Mouse (Mus musculus): ENCODE measurements around the gene Bend3. TPM values are rescaled to one million over a fixed set of nuclear protein-coding genes. Genes with fewer than 3 reads are reported as not detected.

Bend3 gene
- polyA plus RNA-seq, 1 experiment from 2014 or later: 0.81 TPM

- no peak overlapping the region for H3K27ac ChIP-seq (ENCODE audit: low read length)
- H3K4me3 ChIP-seq (ENCODE audit: low read depth, low read length): no peak overlapping the region
- no peaks in the 10 kb centered on the region for H3K9me3 ChIP-seq (ENCODE audit: low read length)
- TF ChIP-seq EP300 (IDR thresholded peaks at IDR 0.05) (no peak), CTCF (IDR thresholded peaks at IDR 0.05) (no peak)
- H3K9ac ChIP-seq (replicated peaks; ENCODE audit: low read depth): no peak overlapping the region
- no peak overlapping the region for H3K4me2 ChIP-seq (replicated peaks; ENCODE audit: low read depth, low read length)
- H3K36me3 ChIP-seq (ENCODE audit: insufficient read depth, low read length): no peaks in the 10 kb centered on the region
- WGBS: 47% methylated on average over 15 of the region's 15 CpGs
- no peaks in the 10 kb centered on the region for H3K27me3 ChIP-seq (replicated peaks; ENCODE audit: insufficient read depth, low read length)
- DNase-seq (ENCODE audit: low spot score) (no peak), ATAC-seq (no peak)
- H3K4me1 ChIP-seq (ENCODE audit: insufficient read depth, low read depth, low read length): no peaks in the 10 kb centered on the region
Observed at GRCm38 (mm10) chr10:43440981-43441740, 37.5 kb upstream of the Bend3 start.

GRCm38 (mm10) chr10:43448656-43449055, 30.0 kb upstream of the Bend3 start:
- Histone ChIP-seq H3K36me3 (ENCODE audit: insufficient read depth, low read length) (no peaks in the 10 kb centered on the region), H3K4me3 (ENCODE audit: low read depth, low read length) (no peak overlapping the region), H3K9ac (replicated peaks; ENCODE audit: low read depth) (no peak overlapping the region), H3K27me3 (replicated peaks; ENCODE audit: insufficient read depth, low read length) (no peaks in the 10 kb centered on the region), H3K27ac (ENCODE audit: low read length) (no peak overlapping the region), H3K4me2 (replicated peaks; ENCODE audit: low read depth, low read length) (no peak overlapping the region), H3K9me3 (ENCODE audit: low read length) (no peaks in the 10 kb centered on the region), H3K4me1 (ENCODE audit: insufficient read depth, low read depth, low read length) (no peaks in the 10 kb centered on the region)
- 75% methylated on average over 3 of the region's 3 CpGs for WGBS
- TF ChIP-seq CTCF (IDR thresholded peaks at IDR 0.05): no peak
- no peak for TF ChIP-seq EP300 (IDR thresholded peaks at IDR 0.05)
- DNase-seq (ENCODE audit: low spot score) (no peak), ATAC-seq (no peak)

GRCm38 (mm10) chr10:43451848-43452662, 26.6 kb upstream of the Bend3 start:
- TF ChIP-seq EP300 (IDR thresholded peaks at IDR 0.05) (no peak), CTCF (IDR thresholded peaks at IDR 0.05) (peak; percentile 81)
- peak; percentile 77 for ATAC-seq
- no peak overlapping the region; the same call in 1 of the 2 replicates for H3K9ac ChIP-seq (replicated peaks; ENCODE audit: low read depth)
- no peaks in the 10 kb centered on the region for H3K36me3 ChIP-seq (ENCODE audit: insufficient read depth, low read length)
- H3K4me3 ChIP-seq (ENCODE audit: low read depth, low read length): peak overlapping the region; percentile 23
- peak overlapping the region; percentile 44 for H3K4me2 ChIP-seq (replicated peaks; ENCODE audit: low read depth, low read length)
- 22% methylated on average over 16 of the region's 16 CpGs for WGBS
- H3K4me1 ChIP-seq (ENCODE audit: insufficient read depth, low read depth, low read length): no peaks in the 10 kb centered on the region
- no peaks in the 10 kb centered on the region for H3K9me3 ChIP-seq (ENCODE audit: low read length)
- DNase-seq (ENCODE audit: low spot score): peak; percentile 78
- H3K27me3 ChIP-seq (replicated peaks; ENCODE audit: insufficient read depth, low read length): no peaks in the 10 kb centered on the region
- no peak overlapping the region for H3K27ac ChIP-seq (ENCODE audit: low read length)

GRCm38 (mm10) chr10:43452663-43452996, 26.0 kb upstream of the Bend3 start:
- Histone ChIP-seq H3K9ac (replicated peaks; ENCODE audit: low read depth) (no peak overlapping the region), H3K27me3 (replicated peaks; ENCODE audit: insufficient read depth, low read length) (no peaks in the 10 kb centered on the region), H3K36me3 (ENCODE audit: insufficient read depth, low read length) (no peaks in the 10 kb centered on the region), H3K4me2 (replicated peaks; ENCODE audit: low read depth, low read length) (peak overlapping the region; percentile 44; the same call in 1 of the 2 replicates), H3K4me3 (ENCODE audit: low read depth, low read length) (no peak overlapping the region), H3K27ac (ENCODE audit: low read length) (no peak overlapping the region), H3K4me1 (ENCODE audit: insufficient read depth, low read depth, low read length) (no peaks in the 10 kb centered on the region), H3K9me3 (ENCODE audit: low read length) (no peaks in the 10 kb centered on the region)
- DNase-seq (ENCODE audit: low spot score) (no peak), ATAC-seq (no peak)
- TF ChIP-seq EP300 (IDR thresholded peaks at IDR 0.05) (no peak), CTCF (IDR thresholded peaks at IDR 0.05) (no peak)
- 16% methylated on average over 5 of the region's 5 CpGs for WGBS

GRCm38 (mm10) chr10:43454219-43454618, 24.4 kb upstream of the Bend3 start:
- Histone ChIP-seq H3K4me3 (ENCODE audit: low read depth, low read length) (no peak overlapping the region), H3K9ac (replicated peaks; ENCODE audit: low read depth) (no peak overlapping the region), H3K4me2 (replicated peaks; ENCODE audit: low read depth, low read length) (no peak overlapping the region), H3K4me1 (ENCODE audit: insufficient read depth, low read depth, low read length) (no peaks in the 10 kb centered on the region), H3K27me3 (replicated peaks; ENCODE audit: insufficient read depth, low read length) (no peaks in the 10 kb centered on the region), H3K36me3 (ENCODE audit: insufficient read depth, low read length) (no peaks in the 10 kb centered on the region), H3K27ac (ENCODE audit: low read length) (no peak overlapping the region), H3K9me3 (ENCODE audit: low read length) (no peaks in the 10 kb centered on the region)
- TF ChIP-seq EP300 (IDR thresholded peaks at IDR 0.05) (no peak), CTCF (IDR thresholded peaks at IDR 0.05) (no peak)
- ATAC-seq (no peak), DNase-seq (ENCODE audit: low spot score) (no peak)
- WGBS: 79% methylated on average over 1 of the region's 1 CpGs

GRCm38 (mm10) chr10:43454671-43455070, 24.0 kb upstream of the Bend3 start:
- H3K27me3 ChIP-seq (replicated peaks; ENCODE audit: insufficient read depth, low read length): no peaks in the 10 kb centered on the region
- no peak overlapping the region for H3K4me2 ChIP-seq (replicated peaks; ENCODE audit: low read depth, low read length)
- H3K9ac ChIP-seq (replicated peaks; ENCODE audit: low read depth): no peak overlapping the region
- H3K4me3 ChIP-seq (ENCODE audit: low read depth, low read length): no peak overlapping the region
- TF ChIP-seq EP300 (IDR thresholded peaks at IDR 0.05): no peak
- TF ChIP-seq CTCF (IDR thresholded peaks at IDR 0.05): no peak
- no peak overlapping the region for H3K27ac ChIP-seq (ENCODE audit: low read length)
- WGBS: 78% methylated on average over 3 of the region's 3 CpGs
- no peaks in the 10 kb centered on the region for H3K36me3 ChIP-seq (ENCODE audit: insufficient read depth, low read length)
- H3K4me1 ChIP-seq (ENCODE audit: insufficient read depth, low read depth, low read length): no peaks in the 10 kb centered on the region
- no peak for DNase-seq (ENCODE audit: low spot score)
- no peak for ATAC-seq
- no peaks in the 10 kb centered on the region for H3K9me3 ChIP-seq (ENCODE audit: low read length)

Data from lung, postnatal 0 days (tissue).